Mouse (Mus musculus) olfactory bulb, adult 2 months (tissue): ENCODE data around the gene 4933415A04Rik.

ENCODE experiments used
- CTCF ChIP-seq: fragments of 200-500 bp; IDR thresholded peaks from 2 replicates; pipeline ENCODE4 v1.5.1; 2012; ENCODE audit warnings: low read depth, mild to moderate bottlenecking, low read length, moderate library complexity; ENCODE audit not compliant: insufficient read depth
- POLR2A ChIP-seq: fragments of 200-500 bp; IDR thresholded peaks from 2 replicates; pipeline ENCODE4 v1.6.1; 2012; ENCODE audit warnings: mild to moderate bottlenecking, low read depth, low read length, moderate library complexity; ENCODE audit not compliant: insufficient read depth

DNA sequence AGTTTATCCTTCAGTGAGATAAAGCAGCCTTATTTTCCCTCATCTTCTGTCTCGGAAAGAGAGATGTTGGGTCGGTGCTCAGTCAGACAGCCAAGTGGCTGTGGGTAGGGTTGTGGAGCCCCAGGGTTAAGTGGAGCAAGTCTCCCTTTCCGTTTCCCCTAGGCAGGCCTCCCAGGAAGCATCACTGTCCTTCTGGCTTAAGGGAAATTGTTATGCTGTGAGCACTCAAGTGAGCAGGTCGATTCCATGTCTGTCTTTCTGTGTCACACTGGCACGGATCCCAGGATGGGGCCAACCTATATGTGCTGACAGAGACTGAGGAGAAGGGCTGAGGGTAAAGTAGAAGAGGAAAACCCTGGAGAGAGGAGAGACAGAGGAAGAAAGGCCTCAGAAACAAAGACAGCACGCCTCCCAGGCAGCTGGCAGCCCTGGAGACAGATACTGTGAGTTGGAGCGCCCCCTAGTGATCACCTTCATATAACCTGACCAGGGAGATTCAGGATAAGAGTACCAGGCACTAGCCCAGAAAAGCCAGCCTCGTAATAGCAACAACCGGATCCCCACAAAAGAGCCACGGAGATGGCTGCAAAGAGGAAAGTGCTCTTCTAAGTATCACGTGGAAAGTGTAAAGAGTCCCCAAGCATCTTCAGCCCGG, 26.1 kb downstream of the 4933415A04Rik start:
- peak; percentile 52; the same call in 1 of the 2 replicates for TF ChIP-seq CTCF
- TF ChIP-seq POLR2A: no peak
